In the genomic region with DNA sequence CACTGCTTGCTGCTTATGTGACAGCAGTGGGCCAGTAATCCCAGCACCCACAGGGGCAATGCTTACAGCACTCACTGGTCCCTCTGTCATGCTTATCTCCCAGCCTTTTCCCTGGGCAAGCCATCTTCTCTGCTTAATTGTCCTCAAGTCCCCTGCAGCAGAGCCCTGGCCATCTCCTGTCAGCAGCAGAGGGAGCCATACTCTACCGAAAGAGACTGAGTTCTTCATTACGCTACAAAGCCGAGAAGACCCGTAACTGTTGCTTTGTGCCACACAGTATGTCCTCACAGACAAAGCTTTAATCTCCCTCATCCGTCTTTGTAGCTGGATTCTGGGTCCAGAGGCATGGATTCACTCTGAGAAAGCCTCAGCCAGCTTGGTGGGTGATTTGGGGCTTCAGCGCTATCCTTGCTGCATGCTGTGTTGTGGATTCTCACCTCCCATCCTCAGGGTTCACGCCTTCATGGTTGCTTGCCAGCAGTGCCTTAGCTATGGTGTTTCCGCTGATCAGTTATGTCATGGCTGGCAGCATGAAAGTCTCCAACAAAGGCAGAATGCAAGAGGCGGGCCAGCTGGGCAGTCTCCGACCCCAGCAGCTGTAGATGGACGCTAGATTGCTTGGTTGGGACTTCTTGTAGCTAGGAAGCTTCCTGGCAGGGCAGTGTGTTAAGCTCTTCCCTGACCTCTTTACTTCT, we compare ENCODE assay signal across 10 mouse cellular contexts. TPM values are rescaled to one million over a fixed set of nuclear protein-coding genes. Genes with fewer than 3 reads are reported as not detected.
DNase-seq lines count a peak whose midpoint lies in the region; ATAC-seq and TF ChIP-seq lines count a peak whose summit lies in the region.
"Had no signal": no experiment of that assay in that cellular context is flagged by ENCODE, and none has a peak within 500 bp of the region (broad histone marks: within the 10 kb centered on the region; RNA-seq: fewer than 3 reads in every experiment).

No protein-coding gene starts in this region.

- no peak for TF ChIP-seq EP300 in heart, adult 2 months (IDR thresholded peaks at IDR 0.05; ENCODE audit: insufficient read depth, low read depth, low read length)

- no peak overlapping the region for H3K27ac ChIP-seq in lung, embryonic 14.5 days (ENCODE audit: low read depth)
- H3K27ac ChIP-seq in heart, adult 2 months: no peak overlapping the region
- H3K27ac ChIP-seq: forebrain, embryonic 13.5 days had no signal

- H3K27me3 ChIP-seq in lung, embryonic 14.5 days (ENCODE audit: insufficient read depth, low read length): no peaks in the 10 kb centered on the region
- H3K27me3 ChIP-seq in heart, adult 2 months (ENCODE audit: control insufficient read depth, insufficient read depth, low read length): no peaks in the 10 kb centered on the region
- H3K27me3 ChIP-seq: forebrain, embryonic 13.5 days had no signal

- H3K79me2 ChIP-seq in heart, adult 2 months (replicated peaks; ENCODE audit: control insufficient read depth, insufficient read depth, low read length): no peaks in the 10 kb centered on the region

- H3K4me1 ChIP-seq in lung, embryonic 14.5 days (ENCODE audit: insufficient read depth): no peaks in the 10 kb centered on the region
- no peaks in the 10 kb centered on the region for H3K4me1 ChIP-seq in heart, adult 2 months (ENCODE audit: control insufficient read depth, insufficient read depth, low read length)

- H3K36me3 ChIP-seq in lung, embryonic 14.5 days (ENCODE audit: insufficient read depth): peaks cover under 1% of the 10 kb centered on the region; the same call in 1 of the 2 replicates
- no peaks in the 10 kb centered on the region for H3K36me3 ChIP-seq in heart, adult 2 months (ENCODE audit: control insufficient read depth, insufficient read depth, low read length)

- no peak for ATAC-seq in lung, embryonic 14.5 days (ENCODE audit: insufficient read depth)
- ATAC-seq: forebrain, embryonic 13.5 days had no signal

- H3K9ac ChIP-seq in lung, embryonic 14.5 days: no peak overlapping the region
- no peak overlapping the region for H3K9ac ChIP-seq in heart, adult 2 months (ENCODE audit: low read depth, low read length)
- H3K9ac ChIP-seq: forebrain, embryonic 13.5 days had no signal

- TF ChIP-seq CTCF in lung, embryonic 14.5 days (IDR thresholded peaks at IDR 0.05; ENCODE audit: low read depth): peak; percentile 35; the same call in 1 of the 2 replicates
- no peak; the same call in 1 of the 2 replicates for TF ChIP-seq CTCF in heart, adult 2 months (IDR thresholded peaks at IDR 0.05)

- DNase-seq in cerebellum, postnatal 10 days: peak; percentile 65 to 67
- no peak for DNase-seq in cerebellum, adult 11 months
- DNase-seq in lung, embryonic 14.5 days: peak; percentile 19
- no peak for DNase-seq in lung, adult 18-20 months
- DNase-seq in layer of hippocampus, adult 18-20 months (ENCODE audit: low spot score in 2 of 2): peak; percentile 40 to 76
- peak; percentile 47 for DNase-seq in right cerebral cortex, adult 18-20 months
- no peak for DNase-seq in ovary, postnatal 14 days (ENCODE audit: low spot score)
- no peak for DNase-seq in heart, adult 2 months
- DNase-seq: thymus, postnatal 14 days had no signal

- TF ChIP-seq POLR2A in heart, adult 2 months (IDR thresholded peaks at IDR 0.05; ENCODE audit: insufficient read depth, low read depth, low read length): no peak

- H3K4me3 ChIP-seq in lung, embryonic 14.5 days (ENCODE audit: low read depth, low read length): no peak overlapping the region
- H3K4me3 ChIP-seq in heart, adult 2 months: no peak overlapping the region
- H3K4me3 ChIP-seq: forebrain, embryonic 13.5 days had no signal

- no peak overlapping the region for H3K4me2 ChIP-seq in lung, embryonic 14.5 days
- H3K4me2 ChIP-seq: forebrain, embryonic 13.5 days had no signal

- WGBS in lung, embryonic 14.5 days: 69% methylated on average over 11 of the region's 11 CpGs
- WGBS in heart, adult 2 months: 66% methylated on average over 11 of the region's 11 CpGs

- intact Hi-C loops in heart, adult 2 months (cut with DNase I): no loop called here

- H3K9me3 ChIP-seq in lung, embryonic 14.5 days (ENCODE audit: low read depth, low read length): no peaks in the 10 kb centered on the region
- H3K9me3 ChIP-seq: forebrain, embryonic 13.5 days had no signal

RNA-seq across cellular contexts. Expression of gene Pdcd5, which starts 3.5 kb away (rescaled TPM):
- 266 and 281 TPM in 2 replicates for polyA plus RNA-seq in lung, embryonic 14.5 days (2014; fragmentation: Nextera tagmentation; extraction: Ambion mirVana)
- 10 to 100 TPM; 77.9 to 80.8 TPM for total RNA-seq in layer of hippocampus, adult 18-20 months (2021)
- total RNA-seq in heart, adult 2 months (2021): 100 to 1,000 TPM; 104 to 118 TPM
- 36.0 and 48.6 TPM in 2 replicates for polyA plus RNA-seq in heart, adult 2 months (2012; rRNA removed)

Comparison
In these comparisons a context has a peak if more than half of its experiments do, and no peak if none do; other contexts are left out.
1. DNase-seq: peak in cerebellum, postnatal 10 days (2 of 2), lung, embryonic 14.5 days (single experiment), layer of hippocampus, adult 18-20 months (2 of 2) and right cerebral cortex, adult 18-20 months (single experiment); none in cerebellum, adult 11 months (single experiment), lung, adult 18-20 months (0 of 2), ovary, postnatal 14 days (single experiment) and heart, adult 2 months (0 of 2).